In genomic region chr6:50804477-50805005, GRCm38 (mm10) we compare ENCODE assay signal across 21 mouse cellular contexts.
DNase-seq lines count a peak whose midpoint lies in the region; ATAC-seq and TF ChIP-seq lines count a peak whose summit lies in the region.
"Had no signal": no experiment of that assay in that cellular context is flagged by ENCODE, and none has a peak within 500 bp of the region (broad histone marks: within the 10 kb centered on the region; RNA-seq: fewer than 3 reads in every experiment).

No protein-coding gene starts in this region.

- ATAC-seq in hindbrain, embryonic 16.5 days, result no peak
- no peak for ATAC-seq in midbrain, embryonic 11.5 days (ENCODE audit: low FRiP score)
- no peak for ATAC-seq in midbrain, postnatal 0 days (ENCODE audit: low FRiP score)
- ATAC-seq: forebrain, embryonic 14.5 days; forebrain, embryonic 16.5 days had no signal

- 0 out of 2 replicates have a peak overlapping the region, but pooled peaks have one; percentile 3 for H3K27ac ChIP-seq in hindbrain, embryonic 10.5 days
- H3K27ac ChIP-seq in hindbrain, embryonic 16.5 days (ENCODE audit: low read depth, low read length), result no peak overlapping the region
- no peak overlapping the region for H3K27ac ChIP-seq in liver, adult 2 months (replicated peaks; ENCODE audit: insufficient read depth, low read depth, low read length)
- H3K27ac ChIP-seq in midbrain, embryonic 11.5 days (ENCODE audit: low read depth, low read length), result no peak overlapping the region
- no peak overlapping the region for H3K27ac ChIP-seq in midbrain, postnatal 0 days (ENCODE audit: low read depth, low read length)
- H3K27ac ChIP-seq: embryonic facial prominence, embryonic 13.5 days; embryonic facial prominence, embryonic 15.5 days; forebrain, embryonic 10.5 days; forebrain, embryonic 12.5 days had no signal

- no peaks in the 10 kb centered on the region for H3K36me3 ChIP-seq in hindbrain, embryonic 10.5 days
- H3K36me3 ChIP-seq in hindbrain, embryonic 16.5 days (ENCODE audit: control insufficient read depth, insufficient read depth, low read length), result no peaks in the 10 kb centered on the region
- no peaks in the 10 kb centered on the region for H3K36me3 ChIP-seq in liver, adult 2 months (ENCODE audit: control insufficient read depth, insufficient read depth, low read length)
- H3K36me3 ChIP-seq in midbrain, embryonic 11.5 days (ENCODE audit: control insufficient read depth, insufficient read depth, low read length), result no peaks in the 10 kb centered on the region
- no peaks in the 10 kb centered on the region for H3K36me3 ChIP-seq in midbrain, postnatal 0 days (ENCODE audit: insufficient read depth, low read length)
- H3K36me3 ChIP-seq: embryonic facial prominence, embryonic 13.5 days; embryonic facial prominence, embryonic 15.5 days; forebrain, embryonic 10.5 days; forebrain, embryonic 12.5 days had no signal

- DNase-seq in hindbrain, embryonic 10.5 days (ENCODE audit: low spot score), result no peak
- peak; percentile 57 for DNase-seq in liver, adult 2 months (ENCODE audit: extremely low read depth, low read depth, low spot score)
- DNase-seq in liver, result no peak
- DNase-seq in midbrain, embryonic 11.5 days (ENCODE audit: low spot score, missing footprints), result peak; percentile 60
- DNase-seq in midbrain, postnatal 0 days (ENCODE audit: low spot score), result no peak
- DNase-seq: adrenal gland, adult 2 months; adrenal gland, postnatal 10 days; adrenal gland, postnatal 25 days; cerebellum, adult 11 months; cerebellum, adult 18-20 months; cerebellum, adult 8-10 months; cerebellum, adult 9-11 months; embryo, embryonic 11 days had no signal

- no peak for TF ChIP-seq CTCF in liver, adult 2 months (IDR thresholded peaks at IDR 0.05; ENCODE audit: low read depth, low read length)
- TF ChIP-seq CTCF in midbrain, postnatal 0 days (IDR thresholded peaks at IDR 0.05), result no peak

- no peaks in the 10 kb centered on the region for H3K9me3 ChIP-seq in hindbrain, embryonic 10.5 days
- H3K9me3 ChIP-seq in hindbrain, embryonic 16.5 days (ENCODE audit: control insufficient read depth, low read length), result no peaks in the 10 kb centered on the region
- no peaks in the 10 kb centered on the region for H3K9me3 ChIP-seq in midbrain, embryonic 11.5 days (ENCODE audit: control insufficient read depth, low read length)
- H3K9me3 ChIP-seq in midbrain, postnatal 0 days (ENCODE audit: low read length), result no peaks in the 10 kb centered on the region
- H3K9me3 ChIP-seq: embryonic facial prominence, embryonic 13.5 days; embryonic facial prominence, embryonic 15.5 days; forebrain, embryonic 10.5 days; forebrain, embryonic 12.5 days had no signal

- H3K9ac ChIP-seq in hindbrain, embryonic 16.5 days (ENCODE audit: low read depth, low read length), result no peak overlapping the region
- H3K9ac ChIP-seq in liver, adult 2 months (ENCODE audit: low read depth, low read length), result no peak overlapping the region
- no peak overlapping the region for H3K9ac ChIP-seq in midbrain, embryonic 11.5 days (ENCODE audit: low read length)
- no peak overlapping the region for H3K9ac ChIP-seq in midbrain, postnatal 0 days (replicated peaks; ENCODE audit: low read length, poor library complexity, severe bottlenecking)
- H3K9ac ChIP-seq: embryonic facial prominence, embryonic 13.5 days; embryonic facial prominence, embryonic 15.5 days; forebrain, embryonic 12.5 days had no signal

- TF ChIP-seq POLR2A in liver, adult 2 months (IDR thresholded peaks at IDR 0.05; ENCODE audit: extremely low read depth, insufficient read depth, low read length), result no peak

- H3K79me2 ChIP-seq in liver, adult 2 months (ENCODE audit: control insufficient read depth, insufficient read depth, low read length), result no peaks in the 10 kb centered on the region

- H3K4me3 ChIP-seq in hindbrain, embryonic 10.5 days, result no peak overlapping the region
- no peak overlapping the region for H3K4me3 ChIP-seq in hindbrain, embryonic 16.5 days (ENCODE audit: low read length)
- H3K4me3 ChIP-seq in liver, adult 2 months (ENCODE audit: insufficient read depth, low read depth, low read length), result no peak overlapping the region
- H3K4me3 ChIP-seq in midbrain, embryonic 11.5 days (ENCODE audit: low read depth, low read length), result no peak overlapping the region
- no peak overlapping the region for H3K4me3 ChIP-seq in midbrain, postnatal 0 days (ENCODE audit: low read depth, low read length)
- H3K4me3 ChIP-seq: embryonic facial prominence, embryonic 13.5 days; embryonic facial prominence, embryonic 15.5 days; erythroblast, embryonic 14.5 days; forebrain, embryonic 10.5 days; forebrain, embryonic 12.5 days had no signal

- WGBS in hindbrain, embryonic 10.5 days, result 91% methylated on average over 4 of the region's 4 CpGs
- WGBS in hindbrain, embryonic 16.5 days, result 67% methylated on average over 4 of the region's 4 CpGs
- 43% methylated on average over 4 of the region's 4 CpGs for WGBS in liver, adult 2 months
- WGBS in midbrain, embryonic 11.5 days, result 89% methylated on average over 4 of the region's 4 CpGs
- WGBS in midbrain, postnatal 0 days, result 89% methylated on average over 4 of the region's 4 CpGs

- peaks cover 46% of the 10 kb centered on the region for H3K4me1 ChIP-seq in hindbrain, embryonic 10.5 days (replicated peaks)
- H3K4me1 ChIP-seq in hindbrain, embryonic 16.5 days (ENCODE audit: control insufficient read depth, insufficient read depth, low read depth, low read length), result peaks cover 17% of the 10 kb centered on the region
- H3K4me1 ChIP-seq in liver, adult 2 months (ENCODE audit: control insufficient read depth, insufficient read depth, low read length), result peaks cover 5% of the 10 kb centered on the region; the same call in 1 of the 2 replicates
- H3K4me1 ChIP-seq in midbrain, embryonic 11.5 days (ENCODE audit: control insufficient read depth, insufficient read depth, low read length), result peaks cover 11% of the 10 kb centered on the region
- no peaks in the 10 kb centered on the region; the same call in 1 of the 2 replicates for H3K4me1 ChIP-seq in midbrain, postnatal 0 days (ENCODE audit: insufficient read depth, low read length)

- H3K27me3 ChIP-seq in hindbrain, embryonic 10.5 days (ENCODE audit: insufficient read depth, poor library complexity, severe bottlenecking), result peaks cover 17% of the 10 kb centered on the region; the same call in 1 of the 2 replicates
- H3K27me3 ChIP-seq in hindbrain, embryonic 16.5 days (replicated peaks; ENCODE audit: control insufficient read depth, insufficient read depth, low read length), result no peaks in the 10 kb centered on the region
- no peaks in the 10 kb centered on the region for H3K27me3 ChIP-seq in liver, adult 2 months (ENCODE audit: control insufficient read depth, insufficient read depth, low read length)
- no peaks in the 10 kb centered on the region for H3K27me3 ChIP-seq in midbrain, embryonic 11.5 days (ENCODE audit: control insufficient read depth, insufficient read depth, low read length)
- no peaks in the 10 kb centered on the region for H3K27me3 ChIP-seq in midbrain, postnatal 0 days (ENCODE audit: insufficient read depth, low read length)
- H3K27me3 ChIP-seq: embryonic facial prominence, embryonic 13.5 days had no signal

- H3K4me2 ChIP-seq in hindbrain, embryonic 16.5 days (ENCODE audit: low read length), result no peak overlapping the region
- no peak overlapping the region for H3K4me2 ChIP-seq in midbrain, embryonic 11.5 days
- H3K4me2 ChIP-seq in midbrain, postnatal 0 days (ENCODE audit: low read depth, low read length, poor library complexity, severe bottlenecking), result no peak overlapping the region
- H3K4me2 ChIP-seq: embryonic facial prominence, embryonic 13.5 days; embryonic facial prominence, embryonic 15.5 days; forebrain, embryonic 12.5 days had no signal

Comparison
In these comparisons a context has a peak if more than half of its experiments do, and no peak if none do; other contexts are left out.
1. DNase-seq: peak in liver, adult 2 months (single experiment) and midbrain, embryonic 11.5 days (single experiment); none in hindbrain, embryonic 10.5 days (single experiment), liver (single experiment) and midbrain, postnatal 0 days (single experiment).